Mouse (Mus musculus) MEL (cell line): ENCODE measurements around the gene Matn4. TPM values are rescaled to one million over a fixed set of nuclear protein-coding genes. Genes with fewer than 3 reads are reported as not detected.

Source experiments
- DNase-seq: peaks from one replicate; pipeline ENCODE4 v3.0.0; 2011; ENCODE audit warnings: low read depth, low spot score
- H3K27ac ChIP-seq: 2 replicates; pipeline ENCODE4 v1.5.1; 2012; ENCODE audit warnings: low read depth, mild to moderate bottlenecking, control low read depth, low read length, moderate library complexity; ENCODE audit not compliant: control insufficient read depth
- H3K27me3 ChIP-seq, 2 experiments: fragments of 150-350 bp in 1 of 2; sonication (generic) in 1 of 2; 2 replicates each; pipeline ENCODE4 v1.6.1; 2012; ENCODE audit warnings: low read length in 2 of 2, mild to moderate bottlenecking in 2 of 2, improper control_type of control experiment in 1 of 2, moderate library complexity in 1 of 2; ENCODE audit not compliant: insufficient read depth in 2 of 2, control insufficient read depth in 1 of 2
- H3K36me3 ChIP-seq, 2 experiments: 2 replicates each; pipeline ENCODE4 v1.6.1; 2012 to 2014; ENCODE audit warnings: low read length in 2 of 2, improper control_type of control experiment in 1 of 2, inconsistent platforms in 1 of 2, mild to moderate bottlenecking in 1 of 2; ENCODE audit not compliant: insufficient read depth in 2 of 2, control insufficient read depth in 1 of 2
- H3K4me1 ChIP-seq, 2 experiments: fragments of 150-350 bp in 1 of 2; sonication (generic) in 1 of 2; 2 replicates each; pipeline ENCODE4 v1.6.1; 2012; ENCODE audit warnings: low read length in 2 of 2, improper control_type of control experiment in 1 of 2, mild to moderate bottlenecking in 1 of 2; ENCODE audit not compliant: insufficient read depth in 2 of 2, control insufficient read depth in 1 of 2
- H3K4me3 ChIP-seq, 2 experiments: fragments of 150-350 bp in 1 of 2; sonication (generic) in 1 of 2; 2 replicates each; pipeline ENCODE4 v1.5.1; 2012; ENCODE audit warnings: low read depth in 2 of 2, low read length in 2 of 2, mild to moderate bottlenecking in 2 of 2, moderate library complexity in 2 of 2, control low read depth in 1 of 2, improper control_type of control experiment in 1 of 2; ENCODE audit not compliant: control insufficient read depth in 1 of 2, insufficient read depth in 1 of 2
- H3K79me2 ChIP-seq: 2 replicates; pipeline ENCODE4 v1.6.1; 2012; ENCODE audit warnings: mild to moderate bottlenecking, low read length, moderate library complexity; ENCODE audit not compliant: control insufficient read depth, poor library complexity, insufficient read depth
- H3K9ac ChIP-seq: 2 replicates; pipeline ENCODE4 v1.6.1; 2012; ENCODE audit warnings: low read depth, mild to moderate bottlenecking, control low read depth, low read length, moderate library complexity; ENCODE audit not compliant: control insufficient read depth, poor library complexity, severe bottlenecking
- H3K9me3 ChIP-seq: fragments of 150-350 bp; sonication (generic); replicated peaks from 2 replicates; pipeline ENCODE4 v1.6.1; 2012; ENCODE audit warnings: mild to moderate bottlenecking, low read length, improper control_type of control experiment, moderate library complexity; ENCODE audit not compliant: insufficient read depth
- BHLHE40 ChIP-seq: IDR thresholded peaks from 2 replicates; pipeline ENCODE4 v1.6.1; 2012; ENCODE audit warnings: low read depth, mild to moderate bottlenecking, inconsistent platforms, low read length, improper control_type of control experiment, borderline replicate concordance
- CHD1 ChIP-seq: IDR thresholded peaks from 2 replicates; pipeline ENCODE4 v1.6.1; 2012; ENCODE audit warnings: low read depth, mild to moderate bottlenecking, inconsistent platforms, low read length, improper control_type of control experiment
- CHD2 ChIP-seq: IDR thresholded peaks from 2 replicates; pipeline ENCODE4 v1.6.1; 2011; ENCODE audit warnings: low read length, improper control_type of control experiment
- E2F4 ChIP-seq: IDR thresholded peaks from 2 replicates; pipeline ENCODE4 v1.6.1; 2011; ENCODE audit warnings: low read depth, low read length, improper control_type of control experiment, borderline replicate concordance
- ETS1 ChIP-seq: IDR thresholded peaks from 2 replicates; pipeline ENCODE4 v1.6.1; 2012; ENCODE audit warnings: low read depth, mild to moderate bottlenecking, inconsistent platforms, low read length, improper control_type of control experiment, moderate library complexity
- GABPA ChIP-seq: IDR thresholded peaks from 2 replicates; pipeline ENCODE4 v1.6.1; 2012; ENCODE audit warnings: low read depth, mild to moderate bottlenecking, inconsistent platforms, low read length, improper control_type of control experiment, moderate library complexity
- GATA1 ChIP-seq: IDR thresholded peaks from 2 replicates; pipeline ENCODE4 v1.6.1; 2011; ENCODE audit warnings: low read depth, low read length, improper control_type of control experiment
- MAFK ChIP-seq: IDR thresholded peaks from 2 replicates; pipeline ENCODE4 v1.6.1; 2011; ENCODE audit warnings: low read depth, mild to moderate bottlenecking, low read length, improper control_type of control experiment, borderline replicate concordance
- MAX ChIP-seq: IDR thresholded peaks from 2 replicates; pipeline ENCODE4 v1.6.1; 2011; ENCODE audit warnings: low read length, improper control_type of control experiment
- MEF2A ChIP-seq: IDR thresholded peaks from 2 replicates; pipeline ENCODE4 v1.6.1; 2014; ENCODE audit warnings: low read depth, mild to moderate bottlenecking, inconsistent platforms, low read length, improper control_type of control experiment; ENCODE audit not compliant: poor library complexity, insufficient replicate concordance, severe bottlenecking; ENCODE audit errors: extremely low read depth
- MXI1 ChIP-seq: IDR thresholded peaks from 2 replicates; pipeline ENCODE4 v1.6.1; 2011; ENCODE audit warnings: mild to moderate bottlenecking, low read depth, low read length, improper control_type of control experiment
- MYC ChIP-seq: IDR thresholded peaks from 2 replicates; pipeline ENCODE4 v1.6.1; 2011; ENCODE audit warnings: low read depth, mild to moderate bottlenecking, low read length, improper control_type of control experiment, moderate library complexity
- NRF1 ChIP-seq: IDR thresholded peaks from 2 replicates; pipeline ENCODE4 v1.6.1; 2014; ENCODE audit warnings: low read depth, mild to moderate bottlenecking, inconsistent platforms, low read length, improper control_type of control experiment, moderate library complexity; ENCODE audit not compliant: poor library complexity, insufficient read depth, severe bottlenecking
- POLR2A ChIP-seq, 2 experiments: IDR thresholded peaks; 2 replicates each; pipeline ENCODE4 v1.6.1; 2011 to 2012; ENCODE audit warnings: low read length in 2 of 2, mild to moderate bottlenecking in 2 of 2, control low read depth in 1 of 2, improper control_type of control experiment in 1 of 2, low read depth in 1 of 2, moderate library complexity in 1 of 2; ENCODE audit not compliant: control insufficient read depth in 1 of 2, insufficient read depth in 1 of 2, poor library complexity in 1 of 2
- POLR2AphosphoS2 ChIP-seq: IDR thresholded peaks from 2 replicates; pipeline ENCODE4 v1.6.1; 2011; ENCODE audit warnings: low read length, improper control_type of control experiment
- RAD21 ChIP-seq: IDR thresholded peaks from 2 replicates; pipeline ENCODE4 v1.6.1; 2011; ENCODE audit warnings: mild to moderate bottlenecking, low read depth, low read length, improper control_type of control experiment
- RCOR1 ChIP-seq: IDR thresholded peaks from 2 replicates; pipeline ENCODE4 v1.6.1; 2012; ENCODE audit warnings: low read depth, mild to moderate bottlenecking, inconsistent platforms, low read length, improper control_type of control experiment
- SIN3A ChIP-seq: IDR thresholded peaks from 2 replicates; pipeline ENCODE4 v1.6.1; 2012; ENCODE audit warnings: low read length, improper control_type of control experiment, inconsistent platforms
- SMC3 ChIP-seq: IDR thresholded peaks from 2 replicates; pipeline ENCODE4 v1.6.1; 2011; ENCODE audit warnings: low read depth, low read length, improper control_type of control experiment
- TAL1 ChIP-seq: IDR thresholded peaks from 2 replicates; pipeline ENCODE4 v1.6.1; 2012; ENCODE audit warnings: mild to moderate bottlenecking, inconsistent platforms, low read length, moderate library complexity, mixed read lengths
- TBP ChIP-seq: IDR thresholded peaks from 2 replicates; pipeline ENCODE4 v1.8.0; 2011; ENCODE audit warnings: low read depth, low read length, improper control_type of control experiment
- TCF12 ChIP-seq: IDR thresholded peaks from 2 replicates; pipeline ENCODE4 v1.6.1; 2014; ENCODE audit warnings: low read depth, mild to moderate bottlenecking, inconsistent platforms, low read length, improper control_type of control experiment, moderate library complexity
- USF1 ChIP-seq: IDR thresholded peaks from 2 replicates; pipeline ENCODE4 v1.6.1; 2014; ENCODE audit warnings: low read depth, mild to moderate bottlenecking, inconsistent platforms, low read length, improper control_type of control experiment, moderate library complexity
- ZC3H11A ChIP-seq: IDR thresholded peaks from 2 replicates; pipeline ENCODE4 v1.6.1; 2012; ENCODE audit warnings: low read depth, mild to moderate bottlenecking, inconsistent platforms, low read length, improper control_type of control experiment
- ZKSCAN1 ChIP-seq: IDR thresholded peaks from 2 replicates; pipeline ENCODE4 v1.6.1; 2012; ENCODE audit warnings: low read depth, mild to moderate bottlenecking, inconsistent platforms, low read length, improper control_type of control experiment, moderate library complexity
- ZNF384 ChIP-seq: IDR thresholded peaks from 2 replicates; pipeline ENCODE4 v1.6.1; 2012; ENCODE audit warnings: low read depth, mild to moderate bottlenecking, inconsistent platforms, low read length, improper control_type of control experiment
- polyA plus RNA-seq, 2 experiments: library from polyadenylated mRNA; stranded (reverse) in 1 of 2; unstranded in 1 of 2; fragments of >175 nt in 1 of 2; fragments of >200 nt in 1 of 2; gene quantifications; 2 replicates each; pipeline versions ENCODE4 v1.2.1 to v1.2.4; 2012; ENCODE audit warnings: low replicate concordance in 2 of 2, low read depth in 1 of 2; ENCODE audit not compliant: insufficient read length in 2 of 2, insufficient read depth in 1 of 2, missing spikeins in 1 of 2
- total RNA-seq: library from RNA; depleted of rRNA; stranded (reverse); fragments of 300-350 nt; gene quantifications from 2 replicates; pipeline ENCODE4 v1.2.3, GENCODE M21; 2012

Gene Matn4
- total and polyA plus RNA-seq, 3 experiments: not detected

DNA sequence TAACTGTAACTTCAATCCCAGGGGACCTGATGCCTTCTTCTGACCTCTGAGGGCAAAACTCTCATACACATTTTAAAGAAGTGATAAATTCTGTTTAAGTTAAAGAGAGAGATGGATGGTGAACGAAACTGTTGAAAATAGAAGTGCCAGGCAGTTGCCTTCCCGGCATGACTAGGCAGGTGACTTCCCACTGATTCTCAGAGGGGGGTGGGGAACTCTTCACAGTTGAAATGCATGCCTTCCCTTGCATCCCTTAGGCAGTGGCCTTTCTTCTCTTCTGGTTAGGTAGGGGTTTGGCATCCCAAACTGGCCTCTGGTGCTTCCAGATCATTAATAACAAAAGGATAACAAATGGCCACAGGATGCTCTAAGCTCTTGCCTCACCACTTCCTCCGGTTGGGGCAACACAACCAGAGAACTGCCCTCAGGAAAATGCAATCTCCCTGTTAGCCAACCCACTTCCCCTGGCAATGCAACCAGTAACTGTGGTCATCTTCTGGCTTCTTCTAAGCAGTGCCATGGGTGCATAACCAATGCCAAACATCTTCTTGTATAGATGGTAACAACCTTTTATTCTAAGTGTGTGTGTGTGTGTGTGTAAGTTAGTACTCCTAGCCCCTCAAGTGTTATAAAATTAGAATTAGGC, 32.4 kb downstream of the Matn4 start:
- H3K79me2 ChIP-seq: no peaks in the 10 kb centered on the region
- TF ChIP-seq RCOR1 (no peak), CHD2 (no peak), POLR2A (IDR thresholded peaks at IDR 0.05; ENCODE audit: control insufficient read depth in 1 of 2, insufficient read depth in 1 of 2, low read depth in 1 of 2, low read length in 2 of 2, poor library complexity in 1 of 2) (no peak), CHD1 (no peak), MEF2A (no peak), MXI1 (no peak), TBP (no peak), ETS1 (no peak), SMC3 (no peak), MAFK (no peak), USF1 (no peak), ZKSCAN1 (no peak), POLR2AphosphoS2 (no peak), MAX (no peak), E2F4 (no peak), ZNF384 (no peak), RAD21 (no peak), NRF1 (no peak), GABPA (no peak)
- DNase-seq: no peak
- no peaks in the 10 kb centered on the region for H3K36me3 ChIP-seq
- H3K4me1 ChIP-seq: no peaks in the 10 kb centered on the region
- H3K9me3 ChIP-seq: no peaks in the 10 kb centered on the region
- H3K4me3 ChIP-seq: no peak overlapping the region
- H3K27ac ChIP-seq: no peak overlapping the region
- H3K27me3 ChIP-seq: peaks cover 3 to 6% of the 10 kb centered on the region in 2 experiments; a peak in 3 of 4 replicates
- no peak overlapping the region for H3K9ac ChIP-seq

DNA sequence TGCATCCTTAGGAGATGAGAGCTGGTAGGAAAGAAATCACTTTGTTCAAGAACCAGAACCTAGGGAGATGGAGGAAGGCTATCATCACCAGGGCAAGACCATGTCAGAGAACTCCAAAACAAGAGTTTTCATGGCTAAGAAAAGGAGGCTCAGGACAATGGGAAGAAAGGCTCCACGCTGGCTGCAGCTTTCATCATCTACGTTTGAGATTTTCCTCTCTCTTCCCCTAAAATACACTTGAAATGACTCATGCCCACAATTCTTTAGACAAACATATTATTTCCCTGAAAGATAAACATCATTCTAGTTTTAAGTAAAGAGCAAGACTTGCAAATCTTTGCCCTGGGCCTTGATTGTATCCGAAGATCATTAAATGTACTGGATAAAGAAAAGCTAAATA, 33.6 kb downstream of the Matn4 start:
- TF ChIP-seq MYC: no peak
- no peak for TF ChIP-seq BHLHE40
- TF ChIP-seq MEF2A: no peak
- TF ChIP-seq ZKSCAN1: no peak
- TF ChIP-seq CHD1: no peak
- TF ChIP-seq TAL1: no peak
- TF ChIP-seq TCF12: no peak
- TF ChIP-seq ZC3H11A: no peak
- TF ChIP-seq GATA1: no peak
- TF ChIP-seq SIN3A: no peak
- H3K4me1 ChIP-seq: no peaks in the 10 kb centered on the region
- H3K4me3 ChIP-seq: no peak overlapping the region

More for the DNA sequence above, 33.6 kb downstream of the Matn4 start:
- Histone ChIP-seq H3K27me3 (peaks cover 3 to 6% of the 10 kb centered on the region in 2 experiments; a peak in 3 of 4 replicates), H3K79me2 (no peaks in the 10 kb centered on the region), H3K9me3 (no peaks in the 10 kb centered on the region), H3K36me3 (no peaks in the 10 kb centered on the region), H3K9ac (no peak overlapping the region), H3K27ac (no peak overlapping the region)
- DNase-seq: no peak
